Mouse (Mus musculus) gastrocnemius, adult 2 months (tissue): Measurements from ENCODE around the gene Thrap3. TPM values are rescaled to one million over a fixed set of nuclear protein-coding genes. Genes with fewer than 3 reads are reported as not detected.
A peak's percentile ranks its signal among the peaks of the same experiment; 100 is the strongest.

Experiments used
- DNase-seq: peaks from one replicate; pipeline ENCODE4 v3.0.0; 2022
- H3K27ac ChIP-seq: fragments of 200-600 bp; 2 replicates; pipeline ENCODE4 v1.8.1; 2022; ENCODE audit warnings: mild to moderate bottlenecking
- H3K4me3 ChIP-seq: fragments of 200-600 bp; 2 replicates; pipeline ENCODE4 v1.8.1; 2022; ENCODE audit warnings: mild to moderate bottlenecking, moderate library complexity
- CTCF ChIP-seq: fragments of 200-600 bp; IDR thresholded peaks from 2 replicates; pipeline ENCODE4 v1.8.1; 2022; ENCODE audit warnings: antibody characterized with exemption, mild to moderate bottlenecking, moderate library complexity
- intact Hi-C: fragments of 180-260 bp; cut with DNase I; formaldehyde crosslinking; loops from one replicate; pipeline ENCODE4 v1.15.1; 2025
- total RNA-seq, 2 experiments: library from RNA; stranded (reverse); gene quantifications; 2 replicates each; pipeline ENCODE4 v1.2.3; 2021

Gene Thrap3
- total RNA-seq, 2 experiments from 2014 or later, result 102 to 108 TPM

DNA sequence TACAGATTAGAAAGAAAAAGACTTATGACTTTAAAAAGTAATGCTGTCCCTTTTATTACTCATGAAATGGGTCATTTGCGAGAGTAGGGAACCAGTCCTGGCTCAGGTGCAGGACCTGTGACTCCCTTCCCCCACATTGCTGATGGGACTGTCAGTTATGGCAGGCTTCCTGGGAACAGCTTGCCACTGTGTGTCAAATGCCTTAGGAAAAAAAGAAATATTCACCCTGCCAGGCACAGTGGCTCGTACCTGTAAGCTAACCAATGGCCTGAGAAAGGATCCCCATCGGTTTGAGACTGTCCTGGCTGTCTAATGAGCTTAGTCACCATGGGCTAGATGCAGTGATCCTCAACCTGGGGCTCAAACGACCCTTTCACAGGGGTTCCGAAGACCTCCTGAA, 82.5 kb downstream of the Thrap3 start:
- intact Hi-C loops, result no loop called here
- DNase-seq, result peak; percentile 62

DNA sequence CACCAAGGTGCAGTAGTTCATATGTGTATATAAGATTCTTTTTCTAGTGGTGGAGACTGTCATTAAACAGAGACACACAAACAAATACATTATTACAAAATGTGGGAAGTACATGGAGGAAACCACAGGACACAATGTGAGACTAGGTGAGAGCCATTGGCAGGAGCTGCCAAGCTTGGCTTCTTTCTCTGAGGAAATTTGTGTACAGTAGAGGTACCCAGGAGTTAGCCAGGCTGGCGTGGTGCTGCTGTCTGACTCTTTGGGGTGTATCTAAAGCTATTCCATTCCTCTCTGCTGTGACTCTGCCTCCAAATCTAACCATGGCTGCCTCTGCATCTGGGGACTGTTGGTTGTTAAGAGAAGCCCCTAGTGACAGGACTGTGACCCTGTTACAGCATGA, 83.5 kb downstream of the Thrap3 start:
- Histone ChIP-seq H3K27ac (peak overlapping the region; percentile 97), H3K4me3 (no peak overlapping the region)
- no peak for DNase-seq
- intact Hi-C loops, result no loop called here
- TF ChIP-seq CTCF, result no peak

More for the DNA sequence above, 82.5 kb downstream of the Thrap3 start:
- no peak for TF ChIP-seq CTCF
- Histone ChIP-seq H3K4me3 (no peak overlapping the region), H3K27ac (peak overlapping the region; percentile 73)

GRCm38 (mm10) chr4:126118651-126119050, 83.9 kb downstream of the Thrap3 start:
- TF ChIP-seq CTCF, result no peak
- no peak for DNase-seq
- no peak overlapping the region for H3K4me3 ChIP-seq
- H3K27ac ChIP-seq, result peak overlapping the region; percentile 97
- intact Hi-C loops, result no loop called here

DNA sequence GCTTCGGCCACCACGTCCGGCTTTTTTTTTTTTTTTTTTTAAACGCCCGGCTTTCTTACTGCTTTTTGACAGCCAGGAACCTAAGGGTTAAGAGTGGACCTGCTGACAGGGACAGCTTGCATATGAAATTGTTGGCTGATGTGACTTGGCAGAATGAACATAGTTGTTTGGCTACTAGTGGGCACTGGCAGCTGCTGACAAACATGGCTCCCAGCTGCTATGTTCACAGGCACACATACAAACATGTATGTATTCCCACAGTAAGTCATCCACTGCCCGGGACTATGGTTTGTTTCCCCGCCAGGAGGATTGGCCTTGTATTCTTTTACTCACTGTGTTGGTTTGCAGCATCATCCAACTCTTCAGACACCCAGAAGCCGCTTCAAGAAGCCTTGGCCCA, 85.4 kb downstream of the Thrap3 start:
- no peak for TF ChIP-seq CTCF
- DNase-seq, result no peak

DNA sequence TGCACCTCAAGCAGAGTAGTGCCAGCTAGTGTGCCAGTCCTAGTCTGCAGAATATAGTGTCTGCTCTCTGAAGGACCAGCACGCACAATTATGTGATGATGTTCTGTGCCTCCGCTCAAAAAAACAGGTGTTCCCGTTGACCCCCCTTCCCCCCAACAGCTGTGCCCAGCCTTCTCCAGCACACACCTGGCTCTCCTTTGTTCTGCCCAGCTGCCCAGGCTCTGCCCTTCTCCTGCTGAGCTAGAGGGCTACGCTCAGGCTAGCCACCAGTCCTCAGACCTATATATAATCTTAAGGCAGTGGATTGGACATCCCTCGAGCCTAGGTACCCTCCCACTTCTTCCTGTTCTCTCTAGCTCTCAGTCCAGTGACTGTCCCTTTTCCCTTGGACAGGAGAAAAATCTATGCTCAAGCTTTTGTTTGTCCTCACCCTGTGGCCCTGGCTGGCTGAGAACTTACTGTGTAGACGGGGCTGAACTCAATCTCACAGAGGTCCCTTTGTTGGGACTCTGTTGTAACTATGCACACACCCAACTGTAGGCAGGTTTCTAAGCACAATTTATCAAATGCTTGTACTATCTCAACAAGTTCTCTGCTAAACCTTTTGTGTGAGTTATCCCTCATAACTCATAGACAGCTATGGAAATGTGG, 86.6 kb downstream of the Thrap3 start:
- H3K4me3 ChIP-seq, result no peak overlapping the region
- intact Hi-C loops, result no loop called here
- no peak for TF ChIP-seq CTCF
- H3K27ac ChIP-seq, result peak overlapping the region; percentile 97
- no peak for DNase-seq

More for the DNA sequence above, 85.4 kb downstream of the Thrap3 start:
- Histone ChIP-seq H3K4me3 (no peak overlapping the region), H3K27ac (peak overlapping the region; percentile 97)
- intact Hi-C loops, result no loop called here

GRCm38 (mm10) chr4:126115411-126115810, 87.1 kb downstream of the Thrap3 start:
- DNase-seq, result no peak
- intact Hi-C loops, result no loop called here
- Histone ChIP-seq H3K4me3 (no peak overlapping the region), H3K27ac (peak overlapping the region; percentile 97)
- no peak for TF ChIP-seq CTCF

Other genes with a start within 250 kb of the Thrap3 start
- gene Csf3r, start 178.2 kb downstream of the Thrap3 start, total RNA-seq, result under 1 TPM; 0.17 to 0.26 TPM
- 10 to 100 TPM; 72.3 to 86.8 TPM for gene Mrps15, start 155.8 kb downstream of the Thrap3 start, total RNA-seq
- 1 to 10 TPM; 2.3 to 3.7 TPM for gene Oscp1, start 144.2 kb downstream of the Thrap3 start, total RNA-seq
- 1 to 10 TPM; 7.3 to 7.4 TPM for gene Lsm10, start 106.1 kb downstream of the Thrap3 start, total RNA-seq
- 100 to 1,000 TPM; 102 to 108 TPM for gene Stk40, start 98.8 kb downstream of the Thrap3 start, total RNA-seq
- 1 to 10 TPM; 2.9 to 4.4 TPM for gene Eva1b, start 55.0 kb downstream of the Thrap3 start, total RNA-seq
- 1 to 10 TPM in 1 of 2 experiments, under 1 TPM in 1; 0.97 to 1.2 TPM for gene Sh3d21, start 39.3 kb downstream of the Thrap3 start, total RNA-seq
- 100 to 1,000 TPM; 177 to 199 TPM for gene Map7d1, start 53.6 kb upstream of the Thrap3 start, total RNA-seq
- gene Trappc3, start 59.6 kb upstream of the Thrap3 start, total RNA-seq, result 10 to 100 TPM; 18.6 to 24.3 TPM
- gene Col8a2, start 84.0 kb upstream of the Thrap3 start, total RNA-seq, result 1 to 10 TPM in 1 of 2 experiments, under 1 TPM in 1; 0.74 to 6.0 TPM
- gene Adprhl2, start 118.9 kb upstream of the Thrap3 start, total RNA-seq, result 1 to 10 TPM; 9.3 to 9.5 TPM
- under 1 TPM in 1 of 2 experiments, not detected in 1; 0.64 TPM for gene Tekt2, start 122.9 kb upstream of the Thrap3 start, total RNA-seq
- 10 to 100 TPM in 1 of 2 experiments, 1 to 10 TPM in 1; 7.6 to 11.6 TPM for gene Ago3, start 226.8 kb upstream of the Thrap3 start, total RNA-seq